Mouse (Mus musculus): ENCODE data around the gene Olig2.

DNA sequence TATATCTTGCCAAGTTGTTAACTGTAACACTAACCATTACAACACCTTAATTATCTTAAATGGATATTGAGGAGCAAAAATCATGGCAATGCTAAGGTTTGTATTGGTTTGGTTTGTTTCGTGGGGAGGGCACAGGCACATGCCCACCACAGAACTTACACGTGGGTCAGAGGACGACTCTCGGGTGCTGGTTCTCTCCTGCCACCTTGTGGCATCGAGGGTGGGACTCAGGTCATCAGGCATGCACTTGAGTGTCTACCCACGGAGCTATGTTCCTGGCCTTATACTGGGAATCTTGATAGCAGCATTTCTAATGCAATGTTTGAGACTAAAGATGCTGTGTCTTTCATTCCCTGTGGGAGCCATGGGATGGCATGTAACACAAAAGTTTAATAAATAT is 8.2 kb upstream of the Olig2 start:
- no peak for TF ChIP-seq CTCF (IDR thresholded peaks at IDR 0.05; ENCODE audit: low read depth, low read length)
- TF ChIP-seq POLR2A (IDR thresholded peaks at IDR 0.05; ENCODE audit: extremely low read depth, insufficient read depth, low read length), result no peak
